Mouse (Mus musculus): Measurements from ENCODE around the gene Notum.

DNA sequence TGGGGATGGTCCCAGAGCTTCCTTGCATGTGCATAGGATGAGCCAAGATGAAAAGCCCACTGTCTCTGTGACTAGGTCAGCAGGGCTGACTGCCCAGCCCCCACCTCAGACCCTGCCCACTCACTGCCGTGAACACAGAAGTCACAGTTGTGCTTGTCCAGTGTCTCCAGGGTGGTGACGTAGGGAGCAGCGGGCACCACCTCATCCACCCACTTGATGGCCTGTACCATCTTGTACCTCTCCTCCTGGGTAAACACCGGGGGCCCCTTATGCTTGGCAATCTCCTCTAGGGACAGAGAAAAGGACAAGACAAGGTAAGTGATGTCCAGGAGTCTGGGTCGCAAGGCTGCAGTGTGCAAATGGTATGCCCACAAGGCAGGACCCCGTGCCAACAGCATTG lies 45.8 kb downstream of the Notum start:
- TF ChIP-seq CTCF (IDR thresholded peaks at IDR 0.05; ENCODE audit: control insufficient read depth, insufficient read depth, insufficient read length) (no peak), MAX (IDR thresholded peaks at IDR 0.05) (no peak), MYOG (IDR thresholded peaks at IDR 0.05; ENCODE audit: control insufficient read depth, extremely low read depth, insufficient read length) (no peak)
